ENCODE assay signal across 24 mouse cellular contexts in the genomic region with DNA sequence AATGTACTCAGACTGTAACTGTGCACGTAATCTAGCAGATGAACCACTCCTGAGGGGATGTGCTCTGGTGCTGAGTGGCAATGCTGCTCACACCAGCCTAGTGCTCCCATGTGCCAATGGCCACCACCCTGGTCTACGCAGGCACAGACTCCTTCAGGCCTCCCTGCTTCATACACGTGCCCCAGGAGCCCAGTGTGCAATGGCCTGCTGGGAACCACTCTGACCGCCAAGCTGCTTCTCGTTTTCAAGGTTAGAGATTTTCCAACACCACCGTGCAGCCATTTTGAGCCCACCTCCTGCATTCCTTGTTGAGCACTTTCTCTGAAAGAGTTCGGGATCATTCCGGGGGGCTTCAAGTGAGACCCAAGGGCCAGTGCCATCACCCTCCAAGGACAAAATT. TPM values are rescaled to one million over a fixed set of nuclear protein-coding genes. Genes with fewer than 3 reads are reported as not detected.
A peak's percentile ranks its signal among the peaks of the same experiment; 100 is the strongest.
DNase-seq lines count a peak whose midpoint lies in the region; ATAC-seq and TF ChIP-seq lines count a peak whose summit lies in the region.
"Had no signal": no experiment of that assay in that cellular context is flagged by ENCODE, and none has a peak within 500 bp of the region (broad histone marks: within the 10 kb centered on the region; RNA-seq: fewer than 3 reads in every experiment).

No protein-coding gene starts in this region.

- no peaks in the 10 kb centered on the region for H3K36me3 ChIP-seq in hindbrain, embryonic 15.5 days
- H3K36me3 ChIP-seq in hindbrain, embryonic 11.5 days (ENCODE audit: control insufficient read depth, insufficient read depth, low read length) = no peaks in the 10 kb centered on the region
- H3K36me3 ChIP-seq: embryonic facial prominence, embryonic 13.5 days; embryonic facial prominence, embryonic 15.5 days; forebrain, embryonic 10.5 days; forebrain, embryonic 15.5 days; G1E had no signal

- TF ChIP-seq CTCF in cerebellum, adult 2 months (IDR thresholded peaks at IDR 0.05; ENCODE audit: borderline replicate concordance, insufficient read depth, low read depth, low read length) = no peak
- no peak for TF ChIP-seq CTCF in left cerebral cortex, adult 2 months (IDR thresholded peaks at IDR 0.05)
- TF ChIP-seq CTCF in cortical plate, adult 2 months (IDR thresholded peaks at IDR 0.05; ENCODE audit: extremely low read depth, insufficient read depth, low read length) = no peak

- H3K4me1 ChIP-seq in cerebellum, adult 2 months (ENCODE audit: control insufficient read depth, insufficient read depth, low read length) = peaks cover 80% of the 10 kb centered on the region
- peaks cover 39% of the 10 kb centered on the region for H3K4me1 ChIP-seq in hindbrain, embryonic 15.5 days (replicated peaks)
- H3K4me1 ChIP-seq in hindbrain, embryonic 11.5 days (replicated peaks; ENCODE audit: control insufficient read depth, insufficient read depth, low read length) = no peaks in the 10 kb centered on the region
- H3K4me1 ChIP-seq in cortical plate, adult 2 months (ENCODE audit: control insufficient read depth, insufficient read depth, low read length) = peaks cover 18% of the 10 kb centered on the region
- H3K4me1 ChIP-seq: embryonic facial prominence, embryonic 15.5 days had no signal

- no peaks in the 10 kb centered on the region for H3K27me3 ChIP-seq in cerebellum, adult 2 months (ENCODE audit: control insufficient read depth, insufficient read depth, low read length)
- no peaks in the 10 kb centered on the region for H3K27me3 ChIP-seq in hindbrain, embryonic 15.5 days
- no peaks in the 10 kb centered on the region for H3K27me3 ChIP-seq in hindbrain, embryonic 11.5 days (ENCODE audit: control insufficient read depth, insufficient read depth, low read length)
- H3K27me3 ChIP-seq: embryonic facial prominence, embryonic 13.5 days; embryonic facial prominence, embryonic 15.5 days; forebrain, embryonic 13.5 days; forebrain, embryonic 15.5 days had no signal

- 27% methylated on average over 8 of the region's 8 CpGs for WGBS in cerebellum, adult 2 months
- WGBS in hindbrain, embryonic 15.5 days = 81% methylated on average over 8 of the region's 8 CpGs
- 92% methylated on average over 8 of the region's 8 CpGs for WGBS in hindbrain, embryonic 11.5 days

- H3K4me3 ChIP-seq in cerebellum, adult 2 months (replicated peaks; ENCODE audit: insufficient read depth, low read depth, low read length) = no peak overlapping the region
- H3K4me3 ChIP-seq in hindbrain, embryonic 15.5 days = no peak overlapping the region
- no peak overlapping the region for H3K4me3 ChIP-seq in hindbrain, embryonic 11.5 days (ENCODE audit: low read depth, low read length)
- H3K4me3 ChIP-seq in left cerebral cortex, adult 2 months = no peak overlapping the region
- H3K4me3 ChIP-seq in cortical plate, adult 2 months (ENCODE audit: insufficient read depth, low read length) = no peak overlapping the region
- H3K4me3 ChIP-seq: embryonic facial prominence, embryonic 13.5 days; embryonic facial prominence, embryonic 15.5 days; erythroblast, embryonic 14.5 days; forebrain, embryonic 10.5 days; forebrain, embryonic 13.5 days; forebrain, embryonic 15.5 days had no signal

- peak in 1 of 2 experiments; percentile 59 for DNase-seq in cerebellum, adult 2 months
- no peak for DNase-seq in cerebellum, postnatal 4 days (ENCODE audit: low spot score in 2 of 2)
- no peak for DNase-seq in hindbrain, embryonic 11.5 days (ENCODE audit: low spot score)
- DNase-seq in left cerebral cortex, adult 2 months (ENCODE audit: extremely low spot score in 1 of 2, low spot score in 2 of 2) = no peak
- no peak for DNase-seq in left cerebral cortex, postnatal 10 days (ENCODE audit: extremely low spot score in 1 of 2, low spot score in 2 of 2)
- DNase-seq: adrenal gland, adult 8-10 months; adrenal gland, postnatal 14 days; adrenal gland, postnatal 36 days; B cell, adult 2 months; embryo, embryonic 11 days; forebrain, postnatal 0 days had no signal

- peak overlapping the region; percentile 53 for H3K27ac ChIP-seq in cerebellum, adult 2 months (ENCODE audit: insufficient read depth, low read length)
- peak overlapping the region; percentile 11; the same call in 1 of the 2 replicates for H3K27ac ChIP-seq in hindbrain, embryonic 15.5 days (replicated peaks)
- H3K27ac ChIP-seq in hindbrain, embryonic 11.5 days (ENCODE audit: low read depth, low read length) = no peak overlapping the region
- H3K27ac ChIP-seq in left cerebral cortex, adult 2 months = peak overlapping the region; percentile 88
- H3K27ac ChIP-seq in cortical plate, adult 2 months (ENCODE audit: insufficient read depth, low read length) = 0 out of 2 replicates have a peak overlapping the region, but pooled peaks have one; percentile 19
- H3K27ac ChIP-seq: embryonic facial prominence, embryonic 13.5 days; embryonic facial prominence, embryonic 15.5 days; forebrain, embryonic 10.5 days; forebrain, embryonic 13.5 days; forebrain, embryonic 15.5 days had no signal

- ATAC-seq in hindbrain, embryonic 15.5 days (ENCODE audit: low FRiP score, low read depth) = no peak
- no peak for ATAC-seq in hindbrain, embryonic 11.5 days (ENCODE audit: low FRiP score)
- ATAC-seq: activated CD4-positive, CD25-positive, alpha-beta regulatory T cell, adult 4 months; CD4-positive, CD25-positive, alpha-beta regulatory T cell, adult 4 months; forebrain, embryonic 13.5 days; forebrain, embryonic 15.5 days; forebrain, postnatal 0 days; Patski had no signal

- no peak for TF ChIP-seq POLR2A in cerebellum, adult 2 months (IDR thresholded peaks at IDR 0.05; ENCODE audit: borderline replicate concordance, insufficient read depth, low read length)
- no peak for TF ChIP-seq POLR2A in cortical plate, adult 2 months (IDR thresholded peaks at IDR 0.05; ENCODE audit: extremely low read depth, insufficient read depth, low read length)

- H3K4me2 ChIP-seq in hindbrain, embryonic 15.5 days = no peak overlapping the region
- no peak overlapping the region for H3K4me2 ChIP-seq in hindbrain, embryonic 11.5 days (replicated peaks; ENCODE audit: low read depth, low read length)
- H3K4me2 ChIP-seq: embryonic facial prominence, embryonic 13.5 days; embryonic facial prominence, embryonic 15.5 days; forebrain, embryonic 13.5 days; forebrain, embryonic 15.5 days had no signal

- H3K9me3 ChIP-seq in hindbrain, embryonic 15.5 days = no peaks in the 10 kb centered on the region
- H3K9me3 ChIP-seq in hindbrain, embryonic 11.5 days (ENCODE audit: control insufficient read depth, low read length) = no peaks in the 10 kb centered on the region
- H3K9me3 ChIP-seq: embryonic facial prominence, embryonic 13.5 days; embryonic facial prominence, embryonic 15.5 days; forebrain, embryonic 10.5 days; forebrain, embryonic 13.5 days; forebrain, embryonic 15.5 days had no signal

- intact Hi-C loops in left cerebral cortex, adult 2 months (cut with DNase I) = loop anchor here (5.0 kb wide), 2 partner anchors 36 to 104 kb away; no protein-coding TSS in a partner anchor
- intact Hi-C loops in left cerebral cortex, postnatal 10 days (cut with DNase I) = no loop called here

- H3K9ac ChIP-seq in hindbrain, embryonic 15.5 days = no peak overlapping the region
- H3K9ac ChIP-seq in hindbrain, embryonic 11.5 days (ENCODE audit: low read depth, low read length) = no peak overlapping the region
- H3K9ac ChIP-seq: embryonic facial prominence, embryonic 13.5 days; embryonic facial prominence, embryonic 15.5 days; forebrain, embryonic 13.5 days; forebrain, embryonic 15.5 days; forebrain, postnatal 0 days had no signal

RNA-seq across cellular contexts. Expression of a gene that starts 50.6 kb away (rescaled TPM):
- polyA plus RNA-seq in cerebellum, adult 2 months (2012; rRNA removed) = 163 and 201 TPM in 2 replicates
- polyA plus RNA-seq in hindbrain, embryonic 15.5 days (2015; fragmentation: Nextera tagmentation; extraction: Ambion mirVana) = 71.8 and 77.9 TPM in 2 replicates
- polyA plus RNA-seq in hindbrain, embryonic 11.5 days (2014; fragmentation: Nextera tagmentation; extraction: Ambion mirVana) = 11.7 and 12.6 TPM in 2 replicates
- 100 to 1,000 TPM; 345 to 353 TPM for total RNA-seq in left cerebral cortex, adult 2 months (2021)
- total RNA-seq in left cerebral cortex, postnatal 10 days (2021) = 100 to 1,000 TPM; 272 to 280 TPM
- polyA plus RNA-seq in cortical plate, adult 2 months (2012; rRNA removed) = 117 TPM in 2 replicates
- total RNA-seq: CH12.LX had no signal
- polyA plus RNA-seq: CD4-positive, CD25-positive, alpha-beta regulatory T cell, adult 4 months; G1E; Patski had no signal
